Mouse (Mus musculus): ENCODE data around the gene Mogat1. TPM values are rescaled to one million over a fixed set of nuclear protein-coding genes. Genes with fewer than 3 reads are reported as not detected.

Mogat1 gene
- polyA plus RNA-seq, 1 experiment from 2014 or later, result 1.9 TPM

- no peak overlapping the region for H3K4me2 ChIP-seq (ENCODE audit: low read depth, low read length)
- ATAC-seq (replicated peaks; ENCODE audit: insufficient number of reproducible peaks, low FRiP score, low TSS enrichment, low read depth), result no peak
- 89% methylated on average over 8 of the region's 8 CpGs for WGBS
These were observed 18.2 kb downstream of the Mogat1 start for GRCm38 (mm10) chr1:78529011-78529410.

GRCm38 (mm10) chr1:78530500-78531215 is 19.9 kb downstream of the Mogat1 start:
- no peaks in the 10 kb centered on the region for H3K27me3 ChIP-seq (ENCODE audit: control insufficient read depth, insufficient read depth, low read length)
- H3K4me2 ChIP-seq (ENCODE audit: low read depth, low read length), result no peak overlapping the region
- H3K27ac ChIP-seq (replicated peaks; ENCODE audit: low read depth, low read length), result no peak overlapping the region
- no peaks in the 10 kb centered on the region for H3K36me3 ChIP-seq (replicated peaks; ENCODE audit: control insufficient read depth, insufficient read depth, low read depth, low read length)
- H3K4me1 ChIP-seq (ENCODE audit: control insufficient read depth, insufficient read depth, low read length), result no peaks in the 10 kb centered on the region
- no peak overlapping the region for H3K9ac ChIP-seq (replicated peaks; ENCODE audit: low read length)
- ATAC-seq (replicated peaks; ENCODE audit: insufficient number of reproducible peaks, low FRiP score, low TSS enrichment, low read depth) (no peak), DNase-seq (ENCODE audit: low spot score) (peak; percentile 36)
- no peak overlapping the region for H3K4me3 ChIP-seq (ENCODE audit: low read depth, low read length)
- no peaks in the 10 kb centered on the region for H3K9me3 ChIP-seq (replicated peaks; ENCODE audit: control insufficient read depth, low read length)
- WGBS, result 74% methylated on average over 7 of the region's 7 CpGs

More at GRCm38 (mm10) chr1:78529011-78529410, 18.2 kb downstream of the Mogat1 start:
- no peaks in the 10 kb centered on the region for H3K9me3 ChIP-seq (replicated peaks; ENCODE audit: control insufficient read depth, low read length)
- no peaks in the 10 kb centered on the region for H3K36me3 ChIP-seq (replicated peaks; ENCODE audit: control insufficient read depth, insufficient read depth, low read depth, low read length)
- H3K27ac ChIP-seq (replicated peaks; ENCODE audit: low read depth, low read length), result no peak overlapping the region
- H3K27me3 ChIP-seq (ENCODE audit: control insufficient read depth, insufficient read depth, low read length), result no peaks in the 10 kb centered on the region
- H3K4me1 ChIP-seq (ENCODE audit: control insufficient read depth, insufficient read depth, low read length), result no peaks in the 10 kb centered on the region
- H3K9ac ChIP-seq (replicated peaks; ENCODE audit: low read length), result no peak overlapping the region
- no peak overlapping the region for H3K4me3 ChIP-seq (ENCODE audit: low read depth, low read length)
- DNase-seq (ENCODE audit: low spot score), result no peak

GRCm38 (mm10) chr1:78532184-78532800 is 21.5 kb downstream of the Mogat1 start:
- no peak overlapping the region for H3K4me3 ChIP-seq (ENCODE audit: low read depth, low read length)
- no peak for ATAC-seq (replicated peaks; ENCODE audit: insufficient number of reproducible peaks, low FRiP score, low TSS enrichment, low read depth)
- H3K27me3 ChIP-seq (ENCODE audit: control insufficient read depth, insufficient read depth, low read length), result no peaks in the 10 kb centered on the region
- WGBS, result 83% methylated on average over 15 of the region's 15 CpGs
- H3K9me3 ChIP-seq (replicated peaks; ENCODE audit: control insufficient read depth, low read length), result no peaks in the 10 kb centered on the region
- no peak overlapping the region for H3K9ac ChIP-seq (replicated peaks; ENCODE audit: low read length)
- DNase-seq (ENCODE audit: low spot score), result no peak
- H3K4me2 ChIP-seq (ENCODE audit: low read depth, low read length), result no peak overlapping the region
- no peak overlapping the region for H3K27ac ChIP-seq (replicated peaks; ENCODE audit: low read depth, low read length)
- no peaks in the 10 kb centered on the region for H3K36me3 ChIP-seq (replicated peaks; ENCODE audit: control insufficient read depth, insufficient read depth, low read depth, low read length)
- no peaks in the 10 kb centered on the region for H3K4me1 ChIP-seq (ENCODE audit: control insufficient read depth, insufficient read depth, low read length)

- ATAC-seq (replicated peaks; ENCODE audit: insufficient number of reproducible peaks, low FRiP score, low TSS enrichment, low read depth), result no peak
- Histone ChIP-seq H3K4me3 (ENCODE audit: low read depth, low read length) (no peak overlapping the region), H3K36me3 (replicated peaks; ENCODE audit: control insufficient read depth, insufficient read depth, low read depth, low read length) (no peaks in the 10 kb centered on the region), H3K27me3 (ENCODE audit: control insufficient read depth, insufficient read depth, low read length) (no peaks in the 10 kb centered on the region), H3K4me1 (ENCODE audit: control insufficient read depth, insufficient read depth, low read length) (no peaks in the 10 kb centered on the region), H3K4me2 (ENCODE audit: low read depth, low read length) (no peak overlapping the region), H3K9me3 (replicated peaks; ENCODE audit: control insufficient read depth, low read length) (no peaks in the 10 kb centered on the region), H3K27ac (replicated peaks; ENCODE audit: low read depth, low read length) (no peak overlapping the region), H3K9ac (replicated peaks; ENCODE audit: low read length) (no peak overlapping the region)
- 87% methylated on average over 9 of the region's 9 CpGs for WGBS
- no peak for DNase-seq (ENCODE audit: low spot score)
These were observed 23.8 kb downstream of the Mogat1 start for GRCm38 (mm10) chr1:78534428-78535150.

- H3K4me2 ChIP-seq (ENCODE audit: low read depth, low read length), result no peak overlapping the region
- DNase-seq (ENCODE audit: low spot score), result peak; percentile 86
- 35% methylated on average over 19 of the region's 19 CpGs for WGBS
- no peaks in the 10 kb centered on the region for H3K4me1 ChIP-seq (ENCODE audit: control insufficient read depth, insufficient read depth, low read length)
- no peak overlapping the region for H3K27ac ChIP-seq (replicated peaks; ENCODE audit: low read depth, low read length)
- H3K4me3 ChIP-seq (ENCODE audit: low read depth, low read length), result no peak overlapping the region
- H3K27me3 ChIP-seq (ENCODE audit: control insufficient read depth, insufficient read depth, low read length), result no peaks in the 10 kb centered on the region
- ATAC-seq (replicated peaks; ENCODE audit: insufficient number of reproducible peaks, low FRiP score, low TSS enrichment, low read depth), result no peak
- no peak overlapping the region for H3K9ac ChIP-seq (replicated peaks; ENCODE audit: low read length)
- no peaks in the 10 kb centered on the region for H3K36me3 ChIP-seq (replicated peaks; ENCODE audit: control insufficient read depth, insufficient read depth, low read depth, low read length)
- no peaks in the 10 kb centered on the region for H3K9me3 ChIP-seq (replicated peaks; ENCODE audit: control insufficient read depth, low read length)
These were observed 25.7 kb downstream of the Mogat1 start for GRCm38 (mm10) chr1:78536310-78537164.

- Histone ChIP-seq H3K4me2 (ENCODE audit: low read depth, low read length) (peak overlapping the region; percentile 49), H3K9me3 (replicated peaks; ENCODE audit: control insufficient read depth, low read length) (no peaks in the 10 kb centered on the region), H3K36me3 (replicated peaks; ENCODE audit: control insufficient read depth, insufficient read depth, low read depth, low read length) (no peaks in the 10 kb centered on the region), H3K9ac (replicated peaks; ENCODE audit: low read length) (peak overlapping the region; percentile 47), H3K4me3 (ENCODE audit: low read depth, low read length) (no peak overlapping the region), H3K27me3 (ENCODE audit: control insufficient read depth, insufficient read depth, low read length) (no peaks in the 10 kb centered on the region), H3K27ac (replicated peaks; ENCODE audit: low read depth, low read length) (no peak overlapping the region), H3K4me1 (ENCODE audit: control insufficient read depth, insufficient read depth, low read length) (no peaks in the 10 kb centered on the region)
- 25% methylated on average over 16 of the region's 16 CpGs for WGBS
- peak; percentile 47 for DNase-seq (ENCODE audit: low spot score)
- peak; percentile 77 for ATAC-seq (replicated peaks; ENCODE audit: insufficient number of reproducible peaks, low FRiP score, low TSS enrichment, low read depth)
These were observed 26.8 kb downstream of the Mogat1 start for GRCm38 (mm10) chr1:78537494-78538010.

GRCm38 (mm10) chr1:78538396-78538795 is 27.6 kb downstream of the Mogat1 start:
- Histone ChIP-seq H3K4me1 (ENCODE audit: control insufficient read depth, insufficient read depth, low read length) (no peaks in the 10 kb centered on the region), H3K36me3 (replicated peaks; ENCODE audit: control insufficient read depth, insufficient read depth, low read depth, low read length) (no peaks in the 10 kb centered on the region), H3K9ac (replicated peaks; ENCODE audit: low read length) (no peak overlapping the region), H3K4me3 (ENCODE audit: low read depth, low read length) (no peak overlapping the region), H3K9me3 (replicated peaks; ENCODE audit: control insufficient read depth, low read length) (no peaks in the 10 kb centered on the region), H3K27ac (replicated peaks; ENCODE audit: low read depth, low read length) (no peak overlapping the region), H3K27me3 (ENCODE audit: control insufficient read depth, insufficient read depth, low read length) (no peaks in the 10 kb centered on the region), H3K4me2 (ENCODE audit: low read depth, low read length) (no peak overlapping the region)
- WGBS, result 57% methylated on average over 5 of the region's 5 CpGs
- ATAC-seq (replicated peaks; ENCODE audit: insufficient number of reproducible peaks, low FRiP score, low TSS enrichment, low read depth), result no peak
- no peak for DNase-seq (ENCODE audit: low spot score)

Measured in embryonic facial prominence, embryonic 11.5 days (tissue).